Mouse (Mus musculus): ENCODE results near the gene Rnase12.

Gene Rnase12

DNA sequence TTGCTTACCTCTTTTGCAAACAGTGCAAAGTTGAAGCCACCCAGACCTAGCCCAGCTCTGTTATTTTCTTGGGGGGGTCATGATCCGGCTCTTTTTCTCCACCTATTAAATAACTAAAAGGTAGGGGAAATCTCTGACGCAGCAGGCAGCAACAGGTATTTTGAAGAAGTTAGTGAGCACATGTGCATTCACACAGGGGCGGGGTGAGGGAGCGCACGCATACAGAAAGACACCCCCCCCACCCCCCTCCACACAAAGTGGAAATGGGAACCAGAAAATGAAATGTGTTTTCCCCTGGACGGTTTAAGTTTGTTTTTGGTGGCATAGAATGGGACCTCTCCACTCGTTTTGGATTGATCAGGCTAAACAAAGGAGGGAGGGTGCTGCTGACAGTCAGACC, 26.3 kb upstream of the Rnase12 start:
- DNase-seq = no peak

- DNase-seq = peak; percentile 71
Measured at GRCm38 (mm10) chr14:51082599-51083581, 25.4 kb upstream of the Rnase12 start.

- no peak for DNase-seq
Measured at GRCm38 (mm10) chr14:51081035-51081434, 23.6 kb upstream of the Rnase12 start.

GRCm38 (mm10) chr14:51079180-51079579, 21.7 kb upstream of the Rnase12 start:
- no peak for DNase-seq

DNA sequence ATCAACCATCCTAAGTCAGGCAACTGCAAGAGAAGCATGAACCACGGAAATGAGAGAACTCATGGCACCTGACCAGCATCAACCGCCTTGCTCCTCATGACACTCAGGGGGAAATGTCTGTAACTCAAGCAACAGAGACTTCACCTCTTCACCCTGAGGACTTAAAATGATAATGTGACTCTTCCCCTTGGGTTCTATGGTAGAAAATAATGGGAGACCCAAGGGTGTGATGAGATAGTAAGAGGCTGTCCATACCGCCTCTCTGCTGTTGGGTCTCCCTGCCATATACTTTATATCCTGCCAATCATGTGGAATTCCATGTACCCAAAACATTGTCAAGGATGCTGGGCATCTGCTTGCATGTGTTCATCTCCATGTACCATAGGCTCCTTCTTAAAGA, 16.9 kb upstream of the Rnase12 start, which contains the start of gene Olfr750:
Gene Olfr750, minus strand, starts transcription at position 101 of the 400 bp plus-strand sequence.
- no peak for DNase-seq

GRCm38 (mm10) chr14:51069617-51070016, 12.2 kb upstream of the Rnase12 start:
- DNase-seq = no peak

DNA sequence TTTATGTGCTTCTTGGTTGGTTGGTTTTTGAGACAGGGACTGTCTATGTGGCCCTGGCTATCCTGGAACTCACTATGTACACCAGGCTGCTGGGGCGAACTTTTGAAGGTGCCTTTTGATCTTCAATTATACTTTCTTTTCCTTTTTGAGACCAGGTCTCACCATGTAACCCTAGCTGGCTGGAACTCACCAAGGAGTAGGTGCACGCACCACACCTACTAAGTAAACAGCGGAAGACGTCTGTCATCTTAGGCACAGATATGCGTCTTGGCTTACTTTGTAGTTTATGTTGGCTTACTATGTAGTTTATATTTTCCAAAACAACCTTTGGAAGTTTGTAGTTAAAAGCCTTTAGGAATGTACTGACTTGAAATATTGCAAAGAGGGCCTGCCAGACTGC, 11.5 kb upstream of the Rnase12 start:
- DNase-seq = no peak

DNA sequence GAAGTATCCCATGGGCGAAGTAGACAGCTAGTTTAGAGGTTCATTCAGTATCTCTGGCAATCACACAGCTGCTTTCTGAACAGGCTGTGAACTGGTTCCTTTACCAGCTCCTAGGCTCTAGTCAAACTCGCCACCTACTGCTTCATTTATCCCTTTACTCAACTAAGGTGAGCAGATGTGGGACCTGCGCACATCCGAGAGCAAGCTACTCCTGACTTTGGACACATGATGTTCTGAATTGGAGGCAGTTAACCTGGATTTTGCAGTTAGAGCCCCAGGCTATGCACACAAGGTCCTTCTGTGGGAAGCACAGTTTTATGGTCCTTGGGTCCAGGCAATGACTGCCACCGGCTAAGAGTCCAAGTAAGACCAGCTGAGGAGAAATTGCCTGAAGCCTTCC, 3.3 kb upstream of the Rnase12 start:
- DNase-seq = no peak

- no peak for DNase-seq
Measured at GRCm38 (mm10) chr14:51054243-51055237, 2.9 kb downstream of the Rnase12 start.

DNA sequence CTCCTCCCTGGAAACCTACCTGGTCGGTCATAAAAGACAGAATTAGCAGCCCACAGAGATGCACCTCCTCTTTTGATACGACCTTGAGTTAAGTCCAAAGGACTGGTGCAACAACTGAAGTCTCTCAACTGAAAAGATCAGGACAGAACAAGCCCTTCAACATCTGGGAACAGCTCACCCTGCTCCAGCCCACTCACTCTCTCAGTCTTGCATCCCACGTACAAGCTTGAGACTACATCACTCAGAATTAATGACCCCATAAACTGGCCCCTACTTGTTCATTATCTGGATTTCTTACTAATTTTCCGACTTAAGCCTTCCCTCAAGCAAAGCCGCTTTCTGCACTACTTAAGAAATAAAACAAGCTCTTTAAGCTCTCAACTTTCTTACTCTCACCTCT, 4.3 kb downstream of the Rnase12 start:
- no peak for DNase-seq

GRCm38 (mm10) chr14:51051941-51052340, 5.5 kb downstream of the Rnase12 start:
- DNase-seq = no peak

- DNase-seq = no peak
Measured at GRCm38 (mm10) chr14:51050063-51050462, 7.4 kb downstream of the Rnase12 start, which contains the start of gene Rnase11. TSS of gene Rnase11 (minus strand) at chr14:51050163.

- no peak for DNase-seq
Measured at GRCm38 (mm10) chr14:51047846-51048245, 9.6 kb downstream of the Rnase12 start.

DNA sequence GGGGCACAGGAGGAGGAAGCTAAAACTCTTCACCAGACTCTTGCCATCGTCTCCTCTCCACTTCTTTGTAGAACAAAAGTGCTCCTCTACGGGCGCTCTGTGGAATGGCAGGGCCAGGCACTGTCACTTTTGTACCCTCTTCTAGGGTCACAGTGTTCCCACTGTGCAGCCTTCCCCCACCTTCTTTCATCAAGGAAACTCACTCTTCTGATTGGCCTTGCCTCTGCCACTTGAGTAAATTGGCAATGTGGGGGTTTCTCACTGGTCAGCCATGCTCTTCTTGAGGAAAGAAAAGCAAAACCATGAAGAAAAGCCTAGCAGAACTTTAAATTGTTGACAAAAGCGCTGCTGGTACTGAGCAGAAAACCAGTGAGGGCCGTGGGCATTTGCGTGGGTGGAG, 15.7 kb downstream of the Rnase12 start, which contains the start of gene Rnase9:
Gene Rnase9, minus strand, starts transcription at position 101 of the 400 bp plus-strand sequence.
- DNase-seq = no peak

DNA sequence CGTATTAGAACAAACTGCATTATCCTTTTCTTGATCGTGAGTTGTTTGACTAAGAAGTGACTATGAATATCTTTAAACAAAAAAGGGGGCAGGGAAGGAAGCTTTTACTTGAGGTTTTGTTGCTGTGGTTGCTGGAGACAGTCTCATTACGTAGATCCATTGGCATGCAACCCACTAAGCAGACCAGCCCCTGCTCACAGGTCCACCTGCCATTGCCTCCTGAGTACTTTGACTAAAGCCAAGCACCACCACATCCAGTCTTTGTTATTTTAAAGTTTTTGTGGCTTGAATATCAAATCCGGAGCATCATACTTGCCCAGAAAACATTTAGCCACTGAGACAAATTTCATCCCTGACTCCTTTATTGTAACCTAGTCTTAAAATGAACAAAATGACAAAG, 21.2 kb downstream of the Rnase12 start:
- DNase-seq = no peak

GRCm38 (mm10) chr14:51035206-51035605, 22.3 kb downstream of the Rnase12 start:
- DNase-seq = no peak

GRCm38 (mm10) chr14:51027387-51028155, 29.9 kb downstream of the Rnase12 start:
- no peak for DNase-seq

DNA sequence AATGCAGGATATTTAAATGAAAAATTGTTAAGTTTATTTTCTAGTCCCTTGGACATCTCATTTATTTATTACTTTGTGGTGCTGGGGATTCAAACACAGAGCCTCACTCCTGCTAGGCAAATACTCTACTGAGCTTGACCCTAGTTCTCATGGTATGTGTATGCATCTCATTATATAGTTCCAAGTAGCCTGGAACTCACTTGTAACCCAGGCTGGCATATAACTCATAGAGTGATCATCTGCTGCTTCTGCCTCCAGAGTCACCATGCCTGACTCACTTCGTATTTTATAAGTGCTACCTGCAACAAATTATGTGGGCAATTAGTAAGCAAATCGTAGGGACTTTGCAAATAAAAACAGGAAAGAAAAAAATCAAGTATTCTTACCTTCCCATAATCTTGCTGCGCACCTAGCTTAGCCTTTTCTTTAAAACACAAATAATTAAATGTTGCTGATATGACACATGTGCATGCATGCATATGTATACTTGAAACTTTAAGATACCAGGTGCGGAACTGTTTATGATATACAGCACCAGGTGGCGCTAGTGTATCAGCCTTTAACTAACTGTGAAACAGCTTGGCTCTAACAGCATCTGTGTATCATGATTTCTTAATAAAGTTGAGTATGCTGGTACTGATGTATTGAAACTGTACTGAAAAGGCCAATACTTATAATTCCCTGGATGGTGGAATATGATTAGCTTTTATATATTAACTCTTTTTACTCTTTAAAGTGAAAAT, 30.9 kb downstream of the Rnase12 start:
- DNase-seq = peak; percentile 83

GRCm38 (mm10) chr14:51024820-51025219, 32.6 kb downstream of the Rnase12 start:
- DNase-seq = no peak

DNA sequence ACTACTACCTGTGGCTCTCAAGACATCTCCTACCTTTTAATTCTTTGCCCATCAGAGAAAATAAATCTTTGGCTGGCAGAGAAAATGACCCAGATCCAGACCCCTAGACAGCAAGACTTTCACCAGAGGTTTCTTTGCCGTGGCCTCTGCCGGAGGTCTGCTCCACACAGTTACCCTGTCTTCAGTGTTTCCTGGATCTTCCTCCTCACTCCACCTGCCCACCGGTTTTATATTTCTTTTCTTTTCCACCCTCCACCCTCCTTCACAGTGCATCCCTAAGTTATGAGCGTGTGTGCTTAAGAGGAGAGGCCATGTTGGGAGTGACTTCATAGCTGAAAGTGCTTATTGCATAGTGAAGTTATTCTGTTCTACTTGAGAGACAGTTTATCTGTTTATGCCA, 34.0 kb downstream of the Rnase12 start:
- no peak for DNase-seq

- no peak for DNase-seq
Measured at GRCm38 (mm10) chr14:51017256-51017655, 40.2 kb downstream of the Rnase12 start.

DNA sequence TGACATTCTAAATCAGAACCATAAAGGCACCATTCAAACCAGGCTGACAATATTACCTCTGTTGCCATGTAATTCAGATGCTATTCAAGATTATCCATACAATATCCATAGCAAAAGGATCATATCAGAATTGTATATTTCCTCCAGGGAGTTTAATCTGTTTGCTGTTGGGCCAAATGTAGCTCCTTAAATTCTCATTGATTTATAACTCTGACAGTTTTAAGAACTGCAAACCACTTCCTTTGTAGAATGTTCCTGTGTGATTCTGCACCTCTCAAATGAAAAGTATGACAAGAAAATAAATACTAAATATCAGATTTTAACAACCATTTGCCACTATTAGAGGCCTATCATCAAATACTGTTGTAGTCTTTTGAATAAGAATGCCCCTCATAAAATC, 41.7 kb downstream of the Rnase12 start:
- DNase-seq = no peak

Measured in cerebellum, adult 9-10 months (tissue).